Mouse (Mus musculus): ENCODE measurements around the gene Rab5b.

GRCm38 (mm10) chr10:128627398-128628317 lies 68.4 kb downstream of the Rab5b start:
- TF ChIP-seq EP300 (IDR thresholded peaks at IDR 0.05; ENCODE audit: low read depth): no peak
- no peak for TF ChIP-seq CTCF (IDR thresholded peaks at IDR 0.05; ENCODE audit: low read depth)
